Mouse (Mus musculus): ENCODE measurements around the gene Zdhhc6.

DNA sequence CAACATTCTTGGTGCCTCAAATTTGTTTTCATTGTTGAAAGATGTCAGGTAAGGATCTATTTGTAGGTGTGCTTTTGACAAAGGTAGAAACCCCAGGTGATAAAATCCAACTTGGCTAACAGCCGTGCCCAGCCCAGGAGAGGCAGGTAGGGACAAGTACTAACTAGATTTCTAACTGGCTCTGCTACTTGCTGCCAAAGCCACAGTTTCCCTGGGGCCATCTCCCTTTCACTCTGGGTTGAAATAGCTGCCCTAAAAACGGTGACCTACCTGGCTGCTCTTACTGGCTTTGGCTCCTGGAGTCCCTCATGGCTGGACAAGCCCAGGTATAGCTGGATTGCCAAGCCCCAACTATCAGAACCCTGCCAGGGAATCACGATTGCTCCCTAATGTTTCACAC, 49.0 kb downstream of the Zdhhc6 start:
- TF ChIP-seq TAL1 (conservative IDR thresholded peaks at IDR 0.05; ENCODE audit: low read depth, low read length) (no peak), CTCF (IDR thresholded peaks at IDR 0.05; ENCODE audit: low read depth, low read length) (no peak), POLR2AphosphoS5 (IDR thresholded peaks at IDR 0.05; ENCODE audit: insufficient replicate concordance, low read depth, low read length) (no peak)
